Mouse (Mus musculus) megakaryocyte, embryonic 14.5 days (primary cell): ENCODE results near the gene Pax6.

ENCODE experiments used
- FLI1 ChIP-seq: IDR thresholded peaks from 2 replicates; pipeline ENCODE4 v1.6.1; 2012; ENCODE audit warnings: low read length, inconsistent platforms, mixed read lengths
- GATA1 ChIP-seq: IDR thresholded peaks from 3 replicates; pipeline ENCODE4 v1.6.1; 2012; ENCODE audit warnings: mixed read lengths, low read length, inconsistent platforms, borderline replicate concordance

- no peak for TF ChIP-seq GATA1
- no peak for TF ChIP-seq FLI1
Observed at GRCm38 (mm10) chr2:105701781-105702180, 33.1 kb downstream of the Pax6 start.
